Mouse (Mus musculus) erythroblast, adult 5-6 weeks (primary cell): ENCODE results near the gene Kif15. TPM values are rescaled to one million over a fixed set of nuclear protein-coding genes. Genes with fewer than 3 reads are reported as not detected.

Source experiments
- ATAC-seq: replicated peaks from 2 replicates; pipeline ENCODE4 v1.8.0; 2016; ENCODE audit warnings: moderate number of reproducible peaks, mild to moderate bottlenecking, moderate TSS enrichment, inconsistent platforms; ENCODE audit not compliant: poor library complexity, low FRiP score, severe bottlenecking
- total RNA-seq, 2 experiments: library from RNA; stranded (forward) in 1 of 2; stranded (reverse) in 1 of 2; fragments of 150-400 nt in 1 of 2; fragments of 200-764, 138-1000 nt in 1 of 2; gene quantifications; 2 replicates each; pipeline versions ENCODE4 v1.2.3 to v1.2.4; 2015 to 2017; ENCODE audit warnings: low replicate concordance in 2 of 2

Gene Kif15
- total RNA-seq, 2 experiments from 2014 or later: 43.4 to 133 TPM

DNA sequence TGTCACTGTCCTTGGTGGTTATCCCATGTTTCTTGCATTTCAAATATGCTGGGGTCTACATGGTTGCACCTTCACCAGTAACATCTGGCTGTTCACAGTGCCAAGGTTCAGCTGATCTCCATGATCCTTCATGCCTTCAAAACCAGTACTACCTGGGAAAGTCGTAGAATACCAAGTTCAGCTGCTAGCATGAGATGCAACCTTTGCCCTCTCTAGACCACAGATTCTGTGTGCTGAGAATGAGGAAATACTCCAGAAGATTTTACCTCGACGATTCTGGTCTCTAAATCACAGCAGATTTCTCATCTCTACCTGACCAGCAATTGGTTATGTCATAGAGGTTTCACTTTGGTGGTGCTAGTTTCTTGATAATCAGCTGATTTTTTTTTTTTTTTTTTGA is 109.3 kb downstream of the Kif15 start:
- ATAC-seq: no peak

Other genes with a start within 250 kb of the Kif15 start
- 0.21 TPM in 1 of 2 replicates, not detected in the other for gene Topaz1, start 203.7 kb upstream of the Kif15 start, total RNA-seq (2015; ENCODE audit: low replicate concordance)
- 0.14 TPM in 1 of 2 replicates, not detected in the other for gene Topaz1, start 203.7 kb upstream of the Kif15 start, total RNA-seq (2017; ENCODE audit: low replicate concordance)
- 0.19 and 0.84 TPM in 2 replicates for gene Tcaim, start 145.5 kb upstream of the Kif15 start, total RNA-seq (2015; ENCODE audit: low replicate concordance)
- 1.3 and 1.7 TPM in 2 replicates for gene Tcaim, start 145.5 kb upstream of the Kif15 start, total RNA-seq (2017; ENCODE audit: low replicate concordance)
- gene Gm35549, start 107.0 kb upstream of the Kif15 start, total RNA-seq (2015; ENCODE audit: low replicate concordance): not detected in 2 replicates
- gene Gm35549, start 107.0 kb upstream of the Kif15 start, total RNA-seq (2017; ENCODE audit: low replicate concordance): not detected in 2 replicates
- 16.7 TPM in 2 replicates for gene Zfp445, start 85.0 kb upstream of the Kif15 start, total RNA-seq (2015; ENCODE audit: low replicate concordance)
- 18.7 and 19.8 TPM in 2 replicates for gene Zfp445, start 85.0 kb upstream of the Kif15 start, total RNA-seq (2017; ENCODE audit: low replicate concordance)
- gene Zkscan7, start 65.4 kb upstream of the Kif15 start, total RNA-seq (2015; ENCODE audit: low replicate concordance): 0.77 TPM in 1 of 2 replicates, not detected in the other
- gene Zkscan7, start 65.4 kb upstream of the Kif15 start, total RNA-seq (2017; ENCODE audit: low replicate concordance): not detected in 2 replicates
- 1.9 TPM in 1 of 2 replicates, not detected in the other for gene Zfp105, start 28.0 kb upstream of the Kif15 start, total RNA-seq (2015; ENCODE audit: low replicate concordance)
- gene Zfp105, start 28.0 kb upstream of the Kif15 start, total RNA-seq (2017; ENCODE audit: low replicate concordance): 1.8 TPM in 1 of 2 replicates, not detected in the other
- gene 1110059G10Rik, start within 50 bp of the Kif15 start, total RNA-seq (2015; ENCODE audit: low replicate concordance): 22.9 and 32.4 TPM in 2 replicates
- gene 1110059G10Rik, start within 50 bp of the Kif15 start, total RNA-seq (2017; ENCODE audit: low replicate concordance): 5.8 and 18.7 TPM in 2 replicates
- 2.5 and 5.4 TPM in 2 replicates for gene Tmem42, start 70.3 kb downstream of the Kif15 start, total RNA-seq (2015; ENCODE audit: low replicate concordance)
- 1.1 and 1.3 TPM in 2 replicates for gene Tmem42, start 70.3 kb downstream of the Kif15 start, total RNA-seq (2017; ENCODE audit: low replicate concordance)
- gene Tgm4, start 83.7 kb downstream of the Kif15 start, total RNA-seq (2015; ENCODE audit: low replicate concordance): not detected in 2 replicates
- gene Tgm4, start 83.7 kb downstream of the Kif15 start, total RNA-seq (2017; ENCODE audit: low replicate concordance): not detected in 2 replicates
- 11.7 and 24.9 TPM in 2 replicates for gene Zdhhc3, start 162.2 kb downstream of the Kif15 start, total RNA-seq (2015; ENCODE audit: low replicate concordance)
- gene Zdhhc3, start 162.2 kb downstream of the Kif15 start, total RNA-seq (2017; ENCODE audit: low replicate concordance): 8.4 and 15.1 TPM in 2 replicates
- gene Exosc7, start 162.2 kb downstream of the Kif15 start, total RNA-seq (2015; ENCODE audit: low replicate concordance): 6.5 and 12.3 TPM in 2 replicates
- 12.9 and 24.5 TPM in 2 replicates for gene Exosc7, start 162.2 kb downstream of the Kif15 start, total RNA-seq (2017; ENCODE audit: low replicate concordance)
- not detected in 2 replicates for gene Clec3b, start 199.9 kb downstream of the Kif15 start, total RNA-seq (2015; ENCODE audit: low replicate concordance)
- not detected in 2 replicates for gene Clec3b, start 199.9 kb downstream of the Kif15 start, total RNA-seq (2017; ENCODE audit: low replicate concordance)